Mouse (Mus musculus) forebrain, embryonic 11.5 days (tissue): ENCODE measurements around the gene Ms4a4d. TPM values are rescaled to one million over a fixed set of nuclear protein-coding genes. Genes with fewer than 3 reads are reported as not detected.
"Not testable (repeated sequence)": the region's sequence is repeated elsewhere in the genome, so short reads cannot be mapped to it uniquely, and the experiment has no call there.

Source experiments
- ATAC-seq: fragments of 200-750 bp; cut with Nextera tagmentation; replicated peaks from 2 replicates; pipeline ENCODE4 v1.8.0; 2017; ENCODE audit warnings: moderate TSS enrichment; ENCODE audit not compliant: low FRiP score
- DNase-seq: peaks from one replicate; pipeline ENCODE4 v3.0.0-alpha.2; 2017; ENCODE audit warnings: low spot score
- H3K27ac ChIP-seq: fragments of 300-500 bp; sonication (generic); 2 replicates; pipeline ENCODE4 v1.5.1; 2014; ENCODE audit warnings: low read depth, low read length
- H3K27me3 ChIP-seq: fragments of 300-500 bp; sonication (generic); 2 replicates; pipeline ENCODE4 v1.6.1; 2014; ENCODE audit warnings: mild to moderate bottlenecking, low read length, mixed read lengths; ENCODE audit not compliant: control insufficient read depth, insufficient read depth
- H3K36me3 ChIP-seq: fragments of 300-500 bp; sonication (generic); 2 replicates; pipeline ENCODE4 v1.6.1; 2014; ENCODE audit warnings: mild to moderate bottlenecking, low read length, moderate library complexity, mixed read lengths; ENCODE audit not compliant: control insufficient read depth, insufficient read depth
- H3K4me1 ChIP-seq: fragments of 300-500 bp; sonication (generic); replicated peaks from 2 replicates; pipeline ENCODE4 v1.6.1; 2014; ENCODE audit warnings: low read length, mixed read lengths; ENCODE audit not compliant: control insufficient read depth, insufficient read depth
- H3K4me2 ChIP-seq: fragments of 300-500 bp; sonication (generic); 2 replicates; pipeline ENCODE4 v1.6.1; 2014; ENCODE audit warnings: low read depth, mild to moderate bottlenecking, low read length, moderate library complexity, mixed read lengths; ENCODE audit not compliant: severe bottlenecking
- H3K4me3 ChIP-seq: fragments of 300-500 bp; sonication (generic); 2 replicates; pipeline ENCODE4 v1.5.1; 2014; ENCODE audit warnings: low read depth, low read length
- H3K9ac ChIP-seq: fragments of 300-500 bp; sonication (generic); 2 replicates; pipeline ENCODE4 v1.6.1; 2014; ENCODE audit warnings: low read length
- H3K9me3 ChIP-seq: fragments of 300-500 bp; sonication (generic); 2 replicates; pipeline ENCODE4 v1.6.1; 2016; ENCODE audit warnings: low read length, mixed read lengths; ENCODE audit not compliant: control insufficient read depth
- WGBS: fragments of 180-500 bp; shearing (Covaris S2); extraction: QIAGEN DNeasy Blood & Tissue Kit; methylation state at CpG from one replicate; pipeline ENCODE4 v1.1.7; 2014; 5-methylcytosine and 5-hydroxymethylcytosine counted together
- polyA plus RNA-seq: library from polyadenylated mRNA; unstranded; fragments of >200 nt; fragmentation: Nextera tagmentation; extraction: Ambion mirVana; gene quantifications from 2 replicates; pipeline ENCODE4 v1.2.1, GENCODE M21; 2014

The Ms4a4d gene
- polyA plus RNA-seq, 1 experiment from 2014 or later = 0.24 TPM

DNA sequence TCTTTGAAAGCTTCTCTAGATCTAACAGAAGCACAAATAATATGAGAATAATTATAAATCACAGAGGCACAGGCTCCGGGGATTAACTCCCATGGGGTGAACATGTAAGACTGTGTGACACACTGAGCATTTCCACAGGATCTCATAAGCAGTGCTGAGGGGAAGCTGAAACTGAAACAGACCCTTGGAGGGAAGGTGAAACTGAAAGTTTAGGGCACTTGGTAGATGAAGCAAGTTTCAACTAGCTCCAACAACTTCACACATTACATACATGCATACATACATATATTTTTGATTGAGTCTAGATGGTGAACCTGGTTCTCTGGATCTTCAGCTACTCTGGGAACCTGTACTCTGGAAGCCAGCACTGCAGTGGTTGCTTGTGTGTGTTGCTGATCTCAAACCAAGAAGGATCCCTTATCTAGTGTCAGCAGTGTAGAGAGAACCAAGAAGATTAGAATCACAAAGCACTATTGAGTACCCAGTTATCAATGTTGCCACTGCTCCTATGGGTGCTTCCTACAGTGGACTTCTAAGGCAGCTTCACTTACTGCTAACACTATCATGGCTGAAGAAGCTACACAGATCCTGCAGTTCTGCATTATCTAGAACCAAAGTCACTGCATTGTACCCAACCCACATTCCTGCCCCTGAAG is 3.7 kb downstream of the Ms4a4d start:
- not testable (repeated sequence) for DNase-seq, H3K4me3 ChIP-seq, H3K4me1 ChIP-seq, H3K9me3 ChIP-seq, H3K9ac ChIP-seq, H3K27me3 ChIP-seq, H3K4me2 ChIP-seq, H3K36me3 ChIP-seq, H3K27ac ChIP-seq, ATAC-seq
- 95% methylated on average over 1 of the region's 1 CpGs for WGBS

GRCm38 (mm10) chr19:11544383-11544782 is 7.8 kb downstream of the Ms4a4d start:
- not testable (repeated sequence) for H3K4me3 ChIP-seq, H3K36me3 ChIP-seq, H3K4me2 ChIP-seq, H3K9me3 ChIP-seq, DNase-seq, H3K27ac ChIP-seq, H3K4me1 ChIP-seq, ATAC-seq, H3K27me3 ChIP-seq, H3K9ac ChIP-seq
- WGBS = 93% methylated on average over 2 of the region's 2 CpGs

GRCm38 (mm10) chr19:11547911-11548310 is 11.3 kb downstream of the Ms4a4d start:
- DNase-seq (no peak), ATAC-seq (no peak)
- no peak overlapping the region for H3K9ac ChIP-seq
- H3K4me1 ChIP-seq = no peaks in the 10 kb centered on the region
- no peaks in the 10 kb centered on the region for H3K36me3 ChIP-seq
- no peaks in the 10 kb centered on the region for H3K27me3 ChIP-seq
- no peak overlapping the region for H3K27ac ChIP-seq
- H3K9me3 ChIP-seq = no peaks in the 10 kb centered on the region
- no peak overlapping the region for H3K4me3 ChIP-seq
- no peak overlapping the region for H3K4me2 ChIP-seq

DNA sequence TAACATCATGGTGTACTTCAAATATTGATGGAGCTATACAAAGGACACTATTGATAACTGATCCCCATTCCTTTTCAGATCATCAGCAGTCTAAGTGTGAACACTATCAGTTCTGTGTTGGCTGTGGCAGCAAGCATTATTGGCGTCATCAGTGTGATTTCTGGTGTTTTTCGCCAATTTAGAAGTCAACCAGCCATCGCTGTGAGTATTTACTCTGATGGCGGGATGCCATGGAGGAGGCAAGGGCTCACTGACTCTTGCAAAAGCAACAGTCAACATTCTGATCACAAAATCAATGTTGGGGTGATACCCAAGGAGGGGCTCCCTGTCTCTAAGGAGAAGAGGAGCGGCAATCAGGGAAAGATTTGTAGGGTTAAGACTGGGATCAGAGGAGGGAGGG is 18.1 kb downstream of the Ms4a4d start:
- Histone ChIP-seq H3K9me3 (no peaks in the 10 kb centered on the region), H3K4me1 (no peaks in the 10 kb centered on the region), H3K4me3 (no peak overlapping the region), H3K27ac (no peak overlapping the region), H3K9ac (no peak overlapping the region), H3K36me3 (no peaks in the 10 kb centered on the region), H3K4me2 (no peak overlapping the region), H3K27me3 (no peaks in the 10 kb centered on the region)
- WGBS = 93% methylated on average over 5 of the region's 5 CpGs
- ATAC-seq = no peak
- DNase-seq = no peak

GRCm38 (mm10) chr19:11559560-11559959 is 23.0 kb downstream of the Ms4a4d start:
- not testable (repeated sequence) for ATAC-seq, H3K4me2 ChIP-seq, H3K4me1 ChIP-seq, H3K4me3 ChIP-seq, H3K9me3 ChIP-seq, H3K36me3 ChIP-seq, H3K27ac ChIP-seq, H3K27me3 ChIP-seq, DNase-seq, H3K9ac ChIP-seq

- 94% methylated on average over 8 of the region's 8 CpGs for WGBS
These were observed 38.4 kb downstream of the Ms4a4d start for GRCm38 (mm10) chr19:11574965-11575364.

GRCm38 (mm10) chr19:11589205-11589604 is 52.6 kb downstream of the Ms4a4d start:
- ATAC-seq (no peak), DNase-seq (no peak)
- Histone ChIP-seq H3K9me3 (no peaks in the 10 kb centered on the region), H3K27me3 (no peaks in the 10 kb centered on the region), H3K4me3 (no peak overlapping the region), H3K4me2 (no peak overlapping the region), H3K36me3 (no peaks in the 10 kb centered on the region), H3K27ac (no peak overlapping the region), H3K9ac (no peak overlapping the region), H3K4me1 (no peaks in the 10 kb centered on the region)
- WGBS = 78% methylated on average over 4 of the region's 4 CpGs

More at GRCm38 (mm10) chr19:11574965-11575364, 38.4 kb downstream of the Ms4a4d start:
- H3K4me1 ChIP-seq = no peaks in the 10 kb centered on the region
- H3K27ac ChIP-seq = no peak overlapping the region
- no peak overlapping the region for H3K4me3 ChIP-seq
- no peak overlapping the region for H3K4me2 ChIP-seq
- no peak for ATAC-seq
- no peak for DNase-seq
- no peaks in the 10 kb centered on the region for H3K36me3 ChIP-seq
- H3K9ac ChIP-seq = no peak overlapping the region
- H3K9me3 ChIP-seq = no peaks in the 10 kb centered on the region
- H3K27me3 ChIP-seq = no peaks in the 10 kb centered on the region

DNA sequence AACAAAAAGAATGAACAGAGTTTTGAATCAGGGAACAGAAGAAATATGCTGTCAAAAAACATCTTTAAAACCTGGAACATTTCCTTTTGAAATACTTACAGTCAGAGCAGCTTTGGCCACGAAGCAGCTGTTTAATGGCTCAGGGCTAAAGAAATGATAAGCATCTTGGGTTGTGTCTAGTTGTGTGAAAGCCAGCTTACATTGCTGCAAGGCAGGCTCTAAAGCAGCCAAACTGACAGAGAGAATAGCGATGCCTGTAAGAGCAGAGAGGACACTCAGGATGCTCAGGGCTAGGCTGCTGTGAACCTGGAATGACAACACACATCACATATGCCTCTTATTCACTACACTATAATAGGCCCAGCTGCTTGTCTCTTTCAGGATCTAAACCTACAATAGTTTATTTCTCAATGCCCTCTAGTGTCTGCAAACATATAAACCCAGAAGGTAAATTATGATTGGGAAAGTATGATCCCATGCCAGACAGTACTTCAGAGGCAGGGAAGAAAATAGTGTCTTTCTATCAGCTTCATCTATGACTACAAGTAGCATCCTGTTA is 53.4 kb downstream of the Ms4a4d start:
- Histone ChIP-seq H3K27me3 (no peaks in the 10 kb centered on the region), H3K9ac (no peak overlapping the region), H3K27ac (no peak overlapping the region), H3K4me3 (no peak overlapping the region), H3K9me3 (no peaks in the 10 kb centered on the region), H3K36me3 (no peaks in the 10 kb centered on the region), H3K4me2 (no peak overlapping the region), H3K4me1 (no peaks in the 10 kb centered on the region)
- WGBS = 79% methylated on average over 2 of the region's 2 CpGs
- DNase-seq (no peak), ATAC-seq (no peak)

DNA sequence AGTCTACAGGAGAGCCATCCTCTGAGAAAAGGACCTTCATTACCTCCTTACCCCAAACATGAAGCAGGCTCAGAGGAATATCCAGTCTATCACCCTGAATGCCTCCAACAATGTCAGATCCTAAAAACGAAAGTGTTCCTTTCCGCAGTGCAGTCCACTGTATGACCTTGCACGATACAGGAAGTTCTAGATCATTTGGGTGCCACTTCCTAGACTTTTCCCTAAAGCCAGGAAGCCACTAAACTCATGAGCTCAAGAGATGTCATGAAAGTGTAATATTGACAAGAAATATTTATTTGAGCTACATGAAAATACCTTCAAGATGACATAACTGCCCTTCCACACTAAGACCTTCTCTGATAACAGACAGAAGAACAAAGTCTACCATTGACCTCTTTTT is 64.7 kb downstream of the Ms4a4d start:
- Histone ChIP-seq H3K9me3 (no peaks in the 10 kb centered on the region), H3K4me1 (no peaks in the 10 kb centered on the region), H3K4me2 (no peak overlapping the region), H3K4me3 (no peak overlapping the region), H3K27me3 (no peaks in the 10 kb centered on the region), H3K27ac (no peak overlapping the region), H3K36me3 (no peaks in the 10 kb centered on the region), H3K9ac (no peak overlapping the region)
- DNase-seq = no peak
- whole genome bisulfite sequencing = 92% methylated on average over 3 of the region's 3 CpGs
- ATAC-seq = no peak
